Mouse (Mus musculus): ENCODE measurements around the gene Tnik. TPM values are rescaled to one million over a fixed set of nuclear protein-coding genes. Genes with fewer than 3 reads are reported as not detected.

The Tnik gene
- polyA plus RNA-seq, 1 experiment from 2014 or later = 20.7 TPM

DNA sequence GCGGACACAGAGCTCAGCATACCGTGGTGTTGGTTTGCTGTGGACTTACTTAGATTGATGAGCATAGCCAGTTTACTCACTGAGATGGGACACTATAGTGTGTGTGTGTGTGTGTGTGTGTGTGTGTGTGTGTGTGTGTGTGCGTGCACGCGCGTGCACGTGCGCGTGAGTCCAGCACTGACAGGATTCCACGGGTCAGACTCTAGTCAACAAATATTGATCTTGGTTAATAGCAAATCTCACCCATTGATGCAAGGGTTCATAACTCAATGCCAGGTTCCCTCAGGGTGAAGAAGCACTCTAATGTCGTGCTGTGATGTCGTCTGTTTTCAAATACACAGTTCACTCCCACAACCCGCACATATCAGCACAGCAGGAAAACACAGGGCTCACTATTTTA lies 462.2 kb downstream of the Tnik start:
- TF ChIP-seq CTCF (IDR thresholded peaks at IDR 0.05) = no peak
- no peaks in the 10 kb centered on the region for H3K27me3 ChIP-seq
- DNase-seq (ENCODE audit: low read depth, low spot score) = no peak
- in situ Hi-C loops (cut with MboI; ENCODE audit: low pct_unique_long_range_greater_than_20kb) = no loop called here
- ATAC-seq = no peak
- ChIA-PET CTCF (no interaction called here), POLR2A (no interaction called here)
